Mouse (Mus musculus) cerebellum, postnatal 4 days (tissue): ENCODE results near the gene S100a11.

Experiments
- DNase-seq, 2 experiments: peaks; one replicate each; pipeline ENCODE4 v3.0.0; 2022; ENCODE audit warnings: low spot score in 2 of 2, mixed read lengths in 1 of 2

S100a11 gene

DNA sequence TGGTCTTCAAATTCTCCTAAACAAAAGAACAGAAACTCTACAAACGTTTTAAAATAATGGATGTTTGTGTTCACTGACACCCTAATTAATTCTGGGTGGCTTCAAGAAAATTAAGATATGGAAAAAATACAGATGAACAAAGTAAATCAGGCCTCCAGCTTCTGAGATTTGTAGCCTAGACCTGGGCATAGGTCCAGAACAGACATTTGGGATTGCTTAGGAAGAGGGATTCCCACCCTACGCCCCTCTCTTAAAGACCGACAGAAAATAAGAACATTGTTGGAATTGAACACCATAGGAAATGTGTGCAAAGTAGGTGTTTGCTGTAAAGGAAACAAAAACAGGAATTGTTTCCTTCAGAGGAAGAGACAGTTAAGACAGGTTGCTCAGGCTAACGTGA is 37.2 kb downstream of the S100a11 start:
- no peak for DNase-seq

DNA sequence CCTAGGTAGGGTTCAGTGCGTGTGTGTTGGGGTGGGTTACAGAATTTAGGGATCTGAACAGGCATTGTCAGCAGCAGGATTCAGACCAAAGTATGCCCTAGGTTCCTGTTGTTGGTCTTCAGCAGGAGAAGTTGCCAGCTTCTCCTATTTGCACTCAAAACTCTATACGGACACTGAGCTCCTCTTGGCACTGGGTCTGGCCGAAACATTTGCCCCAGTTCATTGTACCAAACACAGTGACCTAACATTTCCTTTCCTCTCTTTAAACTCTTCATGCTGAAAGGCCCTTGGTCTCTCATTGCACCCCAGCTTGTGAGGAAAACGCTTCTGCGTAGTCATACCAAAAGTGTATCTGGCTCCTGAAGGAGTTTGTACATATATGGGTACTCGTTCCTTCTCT is 39.7 kb downstream of the S100a11 start:
- no peak for DNase-seq

DNA sequence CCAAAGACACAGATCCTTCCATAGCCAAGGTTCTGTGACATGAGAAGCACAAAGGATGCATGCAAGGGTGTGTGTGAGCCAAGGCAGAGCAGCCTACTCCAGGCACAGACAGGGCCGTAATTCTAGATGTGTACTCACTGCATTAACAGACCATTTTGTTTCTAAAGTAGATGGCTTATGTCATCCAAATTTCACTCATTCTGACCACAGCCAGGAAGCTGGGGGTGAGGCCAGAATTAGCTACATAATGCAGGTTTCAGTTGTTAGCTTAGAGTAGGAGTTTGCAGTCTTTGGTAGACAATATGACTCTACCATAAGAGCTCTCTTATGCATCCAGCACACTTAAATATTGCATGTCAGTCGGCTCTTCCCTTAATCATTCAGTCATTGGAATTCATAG is 42.1 kb downstream of the S100a11 start:
- no peak for DNase-seq

DNA sequence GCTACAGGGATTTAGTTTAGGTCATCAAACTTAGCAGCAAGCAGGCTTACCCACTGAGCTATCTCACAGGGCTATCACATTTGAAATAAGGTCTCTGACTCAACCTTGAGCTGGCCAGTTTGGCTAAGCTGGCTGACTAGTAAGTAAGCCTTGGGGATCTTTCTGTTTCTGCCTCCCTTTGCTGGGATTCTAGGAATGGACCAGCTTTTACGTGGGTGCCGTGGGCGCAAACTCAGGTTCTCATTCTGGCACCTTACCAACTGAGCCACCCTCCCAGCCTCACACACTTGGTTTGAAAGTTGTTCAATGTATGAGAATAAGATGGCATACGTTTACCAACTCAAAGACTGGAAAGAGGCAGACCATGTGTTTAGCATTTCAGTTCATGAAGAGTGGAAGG is 42.9 kb downstream of the S100a11 start:
- DNase-seq = no peak

DNA sequence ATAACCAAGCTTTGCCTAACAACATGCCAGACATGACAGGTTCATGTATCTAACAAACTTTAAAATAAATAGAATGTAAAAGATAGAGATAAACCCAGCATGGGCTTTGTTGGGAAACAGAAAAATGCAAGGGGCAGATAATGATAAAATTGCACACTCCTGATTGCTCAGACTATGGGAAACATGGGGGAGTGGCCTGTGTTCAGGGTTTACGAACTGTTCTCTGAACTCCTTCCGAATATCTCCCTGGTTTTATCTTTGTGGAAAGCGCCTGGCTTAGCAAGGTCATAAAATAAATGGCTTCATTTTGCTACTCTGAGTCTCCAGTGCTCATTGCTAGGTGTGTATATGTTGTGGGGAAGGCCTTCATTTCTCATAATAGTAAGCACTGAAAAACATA is 46.6 kb downstream of the S100a11 start:
- no peak for DNase-seq

DNA sequence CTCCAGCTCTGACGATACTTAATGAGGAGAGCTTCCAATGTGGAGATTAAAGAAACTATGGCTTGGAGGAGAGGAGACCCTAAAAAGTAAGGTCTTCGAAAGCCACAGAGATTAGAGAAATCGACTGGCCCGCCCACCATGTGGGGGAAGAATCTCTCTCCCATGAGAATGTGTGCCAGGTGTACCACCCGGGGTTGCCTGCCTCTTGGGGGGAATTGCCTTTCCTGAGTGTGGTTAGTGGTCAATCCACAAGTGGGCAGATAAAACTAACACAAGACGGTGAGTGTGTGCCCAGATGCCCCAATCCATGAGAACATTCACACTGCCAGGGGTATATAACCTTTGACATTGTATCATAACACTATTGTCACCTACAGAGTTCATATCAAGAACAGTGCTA is 47.4 kb downstream of the S100a11 start:
- DNase-seq = no peak

DNA sequence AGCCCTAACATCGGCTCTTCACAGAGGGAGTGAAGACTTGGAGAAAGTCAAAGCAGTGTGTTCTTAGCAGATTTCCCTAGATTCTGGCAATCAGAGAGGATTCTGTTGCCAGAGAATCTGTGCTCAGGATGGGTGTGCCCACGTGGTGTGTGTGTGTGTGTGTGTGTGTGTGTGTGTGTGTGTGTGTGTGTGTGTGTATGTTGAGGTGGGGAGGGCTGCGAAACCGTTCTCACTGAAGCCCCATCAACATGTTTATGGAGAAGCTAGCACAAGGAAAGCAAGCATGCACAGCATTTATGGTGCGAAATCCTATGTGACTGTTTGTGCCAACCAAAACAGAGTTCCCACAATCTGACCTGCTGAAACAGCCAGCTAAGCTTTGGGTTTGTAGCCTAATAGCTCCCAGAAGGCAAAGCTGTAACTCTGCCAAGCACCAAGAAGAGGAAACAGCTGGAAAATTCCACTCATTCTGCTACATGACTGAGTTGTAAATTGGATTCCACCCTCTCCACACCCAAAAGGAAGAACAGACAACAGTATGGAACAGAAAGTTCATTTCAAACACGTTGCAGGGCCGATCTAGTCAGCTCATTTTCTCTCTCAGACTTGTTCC is 48.2 kb downstream of the S100a11 start:
- DNase-seq = no peak

DNA sequence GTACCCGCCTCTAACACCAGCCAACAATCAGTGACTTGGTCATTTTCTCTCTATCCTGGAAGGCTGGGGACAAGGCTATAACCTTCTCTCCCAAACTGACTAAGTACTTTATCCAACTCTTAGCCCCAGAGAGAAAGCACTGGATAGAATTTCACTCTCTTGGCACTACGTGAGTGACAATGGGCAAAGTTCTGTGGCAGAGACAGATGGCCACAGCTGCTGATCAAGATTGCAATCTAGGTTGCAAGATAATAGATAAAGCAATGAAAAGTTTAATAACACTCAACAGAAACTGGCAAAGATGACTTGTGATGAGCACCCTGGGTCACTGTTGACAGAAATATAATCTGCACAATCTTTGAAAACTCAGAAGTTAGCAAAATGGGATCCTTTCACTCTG is 48.8 kb downstream of the S100a11 start:
- no peak for DNase-seq

DNA sequence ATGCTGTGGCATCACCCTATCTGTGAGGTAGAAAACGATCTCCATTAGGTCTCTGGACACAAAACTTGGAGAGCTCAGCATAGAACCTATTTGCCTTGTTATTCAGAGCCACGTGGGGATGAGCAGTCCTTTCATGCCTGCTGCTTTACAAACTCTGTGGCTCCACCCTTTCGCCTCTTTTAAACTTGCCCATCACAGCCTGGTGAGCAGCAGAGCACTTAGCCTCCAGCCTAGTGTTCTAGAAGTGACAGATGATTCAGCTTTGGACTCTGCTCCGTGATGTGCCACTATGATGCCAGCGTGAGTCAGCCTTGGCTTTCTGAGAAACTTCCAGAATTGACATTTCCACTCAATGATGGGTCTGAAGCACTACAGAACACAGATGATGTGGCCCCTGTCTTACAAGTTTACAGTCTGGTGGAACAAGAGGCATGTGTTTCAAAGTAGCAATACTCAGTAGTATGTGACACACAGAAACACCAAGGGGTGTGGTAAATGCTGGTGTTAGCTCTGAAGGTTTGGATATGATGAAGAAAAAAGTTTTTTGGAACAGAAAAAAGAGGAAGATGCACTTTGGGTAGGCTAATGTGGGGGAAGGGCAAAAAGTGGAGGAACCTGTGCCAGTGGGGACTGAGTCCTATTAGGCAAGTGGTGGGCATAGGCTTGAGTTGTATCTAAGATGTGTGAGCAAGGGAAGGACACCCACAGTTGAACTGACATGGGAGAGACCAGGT is 51.9 kb downstream of the S100a11 start:
- DNase-seq = no peak
